Mouse (Mus musculus): ENCODE measurements at regions not wholly inside any gene's neighbourhood (a gene's known extent, or its start where the extent isn't known, plus 50 kb on each side); places are given as distances from the start of the nearest gene placed in this dataset.

- Histone ChIP-seq H3K79me2 (replicated peaks; ENCODE audit: control insufficient read depth, extremely low read depth, insufficient read depth, poor library complexity, severe bottlenecking) (no peaks in the 10 kb centered on the region), H3K4me2 (ENCODE audit: insufficient read depth, low read depth, poor library complexity, severe bottlenecking) (no peak overlapping the region), H3K4me1 (ENCODE audit: control insufficient read depth in 1 of 2, insufficient read depth in 2 of 2) (no peaks in the 10 kb centered on the region), H3K27me3 (replicated peaks) (no peaks in the 10 kb centered on the region), H3K27ac (ENCODE audit: insufficient read depth, low read depth) (no peak overlapping the region), H3K9me3 (replicated peaks; ENCODE audit: low read length) (no peaks in the 10 kb centered on the region), H3K9ac (ENCODE audit: insufficient read depth, low read depth) (no peak overlapping the region), H3K36me3 (replicated peaks in 1 of 2; ENCODE audit: control insufficient read depth in 1 of 2, insufficient read depth in 1 of 2, low read length in 1 of 2) (no peaks in the 10 kb centered on the region), H3K4me3 (replicated peaks in 1 of 3; ENCODE audit: low read depth in 2 of 3, low read length in 2 of 3, poor library complexity in 1 of 3) (no peak overlapping the region)
- dilution Hi-C loops (cut with MboI; ENCODE audit: extremely low pct_ligation_motif_present, extremely low pct_unique_long_range_greater_than_20kb, low sequenced_read_pairs) (no loop called here), in situ Hi-C loops (cut with MboI; ENCODE audit: low pct_ligation_motif_present, low pct_unique_long_range_greater_than_20kb, low sequenced_read_pairs) (no loop called here)
- no peak for DNase-seq (ENCODE audit: extremely low read depth)
- TF ChIP-seq SIN3A (IDR thresholded peaks at IDR 0.05; ENCODE audit: low read length) (no peak), RAD21 (IDR thresholded peaks at IDR 0.05; ENCODE audit: low read depth, low read length) (no peak), BHLHE40 (IDR thresholded peaks at IDR 0.05; ENCODE audit: low read depth, low read length) (no peak), MXI1 (IDR thresholded peaks at IDR 0.05; ENCODE audit: low read depth, low read length) (no peak), RCOR1 (conservative IDR thresholded peaks at IDR 0.05; ENCODE audit: low read depth, low read length) (no peak), UBTF (IDR thresholded peaks at IDR 0.05; ENCODE audit: low read depth, low read length) (no peak), MAZ (IDR thresholded peaks at IDR 0.05; ENCODE audit: low read depth, low read length) (no peak), NELFE (IDR thresholded peaks at IDR 0.05; ENCODE audit: low read depth, low read length) (no peak), EP300 (IDR thresholded peaks at IDR 0.05; ENCODE audit: low read length) (no peak), NRF1 (IDR thresholded peaks at IDR 0.05; ENCODE audit: low read depth, low read length) (no peak), TCF12 (IDR thresholded peaks at IDR 0.05; ENCODE audit: low read depth, low read length) (no peak), CTCF (conservative IDR thresholded peaks at IDR 0.05 in 1 of 2, IDR thresholded peaks at IDR 0.05 in 1 of 2; ENCODE audit: low read depth in 2 of 2, low read length in 2 of 2) (no peak), GABPA (IDR thresholded peaks at IDR 0.05; ENCODE audit: insufficient replicate concordance, low read depth, low read length) (no peak), CHD2 (IDR thresholded peaks at IDR 0.05; ENCODE audit: low read length) (no peak), MEF2A (IDR thresholded peaks at IDR 0.05; ENCODE audit: borderline replicate concordance, low read depth, low read length) (no peak), ZC3H11A (IDR thresholded peaks at IDR 0.05; ENCODE audit: low read depth, low read length) (no peak), USF1 (IDR thresholded peaks at IDR 0.05; ENCODE audit: low read depth, low read length) (no peak), PAX5 (IDR thresholded peaks at IDR 0.05; ENCODE audit: low read length) (no peak)
Observed at GRCm38 (mm10) chr11:44156081-44156480, 243.8 kb upstream of the Il12b start.

- DNase-seq (ENCODE audit: extremely low read depth): no peak
- H3K4me3 ChIP-seq (replicated peaks in 1 of 3; ENCODE audit: low read depth in 2 of 3, low read length in 2 of 3, poor library complexity in 1 of 3): no peak overlapping the region
- no peak overlapping the region for H3K9ac ChIP-seq (ENCODE audit: insufficient read depth, low read depth)
- dilution Hi-C loops (cut with MboI; ENCODE audit: extremely low pct_ligation_motif_present, extremely low pct_unique_long_range_greater_than_20kb, low sequenced_read_pairs): no loop called here
- H3K4me2 ChIP-seq (ENCODE audit: insufficient read depth, low read depth, poor library complexity, severe bottlenecking): no peak overlapping the region
- H3K79me2 ChIP-seq (replicated peaks; ENCODE audit: control insufficient read depth, extremely low read depth, insufficient read depth, poor library complexity, severe bottlenecking): no peaks in the 10 kb centered on the region
- H3K9me3 ChIP-seq (replicated peaks; ENCODE audit: low read length): no peaks in the 10 kb centered on the region
- TF ChIP-seq SIN3A (IDR thresholded peaks at IDR 0.05; ENCODE audit: low read length) (no peak), CHD2 (IDR thresholded peaks at IDR 0.05; ENCODE audit: low read length) (no peak), ELF1 (IDR thresholded peaks at IDR 0.05; ENCODE audit: low read depth, low read length) (no peak), MXI1 (IDR thresholded peaks at IDR 0.05; ENCODE audit: low read depth, low read length) (no peak), IRF4 (IDR thresholded peaks at IDR 0.05; ENCODE audit: low read depth, low read length) (no peak), ZKSCAN1 (IDR thresholded peaks at IDR 0.05; ENCODE audit: borderline replicate concordance, low read depth, low read length) (no peak), GABPA (IDR thresholded peaks at IDR 0.05; ENCODE audit: insufficient replicate concordance, low read depth, low read length) (no peak), SMC3 (IDR thresholded peaks at IDR 0.05; ENCODE audit: low read depth, low read length) (no peak), PAX5 (IDR thresholded peaks at IDR 0.05; ENCODE audit: low read length) (no peak), E2F4 (IDR thresholded peaks at IDR 0.05; ENCODE audit: insufficient replicate concordance, low read depth, low read length) (no peak)
- H3K4me1 ChIP-seq (ENCODE audit: control insufficient read depth in 1 of 2, insufficient read depth in 2 of 2): no peaks in the 10 kb centered on the region
- in situ Hi-C loops (cut with MboI; ENCODE audit: low pct_ligation_motif_present, low pct_unique_long_range_greater_than_20kb, low sequenced_read_pairs): no loop called here
- H3K27ac ChIP-seq (ENCODE audit: insufficient read depth, low read depth): no peak overlapping the region
- no peaks in the 10 kb centered on the region for H3K27me3 ChIP-seq (replicated peaks)
- H3K36me3 ChIP-seq (replicated peaks in 1 of 2; ENCODE audit: control insufficient read depth in 1 of 2, insufficient read depth in 1 of 2, low read length in 1 of 2): no peaks in the 10 kb centered on the region
Observed at GRCm38 (mm10) chr11:44156490-44157345, 243.1 kb upstream of the Il12b start.

Data from CH12.LX (cell line).